Mouse (Mus musculus): Measurements from ENCODE around the gene Pced1b.

DNA sequence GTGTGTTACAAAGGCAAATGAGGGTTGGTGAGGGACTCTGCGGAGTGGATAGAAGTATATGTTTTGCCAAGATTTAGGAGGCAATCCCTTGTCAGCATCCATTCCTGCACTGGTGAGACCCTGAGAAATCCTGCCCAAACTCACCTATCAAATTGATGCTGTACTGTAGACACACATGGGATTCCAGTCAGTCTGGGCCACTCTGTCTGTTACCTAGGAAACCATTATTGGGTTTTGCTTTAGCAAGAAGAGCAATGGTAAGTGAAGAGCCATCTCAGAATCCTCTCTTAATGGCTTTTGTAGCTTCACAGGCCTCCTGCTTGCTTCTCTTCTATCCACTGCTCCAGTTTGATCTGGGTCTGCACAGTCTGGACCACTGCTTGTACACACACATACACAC, 110.1 kb downstream of the Pced1b start:
- no peak for TF ChIP-seq GATA1 (IDR thresholded peaks at IDR 0.05; ENCODE audit: borderline replicate concordance, low read length)
- no peak for TF ChIP-seq FLI1 (IDR thresholded peaks at IDR 0.05; ENCODE audit: low read length)

Measured in megakaryocyte, embryonic 14.5 days (primary cell).